Mouse (Mus musculus) hindbrain, postnatal 0 days (tissue): ENCODE results near the gene Kctd2. TPM values are rescaled to one million over a fixed set of nuclear protein-coding genes. Genes with fewer than 3 reads are reported as not detected.

Experiments
- ATAC-seq: fragments of 200-750 bp; cut with Nextera tagmentation; 2 replicates; pipeline ENCODE4 v1.8.0; 2017; ENCODE audit warnings: mild to moderate bottlenecking, moderate TSS enrichment, moderate library complexity
- DNase-seq: peaks from one replicate; pipeline ENCODE4 v3.0.0-alpha.2; 2015; ENCODE audit warnings: low spot score
- H3K27ac ChIP-seq: fragments of 300-500 bp; sonication (generic); 2 replicates; pipeline ENCODE4 v1.5.1; 2014; ENCODE audit warnings: mild to moderate bottlenecking
- H3K27me3 ChIP-seq: fragments of 300-500 bp; sonication (generic); 2 replicates; pipeline ENCODE4 v1.6.1; 2014; ENCODE audit warnings: low read length, mixed read lengths; ENCODE audit not compliant: insufficient read depth
- H3K36me3 ChIP-seq: fragments of 300-500 bp; sonication (generic); 2 replicates; pipeline ENCODE4 v1.6.1; 2014; ENCODE audit warnings: low read length, mixed read lengths; ENCODE audit not compliant: insufficient read depth
- H3K4me1 ChIP-seq: fragments of 300-500 bp; sonication (generic); 2 replicates; pipeline ENCODE4 v1.6.1; 2014; ENCODE audit warnings: antibody characterized with exemption, low read length, mixed read lengths; ENCODE audit not compliant: insufficient read depth
- H3K4me2 ChIP-seq: fragments of 300-500 bp; sonication (generic); 2 replicates; pipeline ENCODE4 v1.6.1; 2014; ENCODE audit warnings: low read depth, mild to moderate bottlenecking, low read length, moderate library complexity, mixed read lengths
- H3K4me3 ChIP-seq: fragments of 300-500 bp; sonication (generic); 2 replicates; pipeline ENCODE4 v1.5.1; 2014; ENCODE audit warnings: low read length
- H3K9ac ChIP-seq: fragments of 300-500 bp; sonication (generic); replicated peaks from 2 replicates; pipeline ENCODE4 v1.6.1; 2014; ENCODE audit warnings: mild to moderate bottlenecking, low read length, moderate library complexity, mixed read lengths
- H3K9me3 ChIP-seq: fragments of 300-500 bp; sonication (generic); 2 replicates; pipeline ENCODE4 v1.6.1; 2016; ENCODE audit warnings: low read length, mixed read lengths
- CTCF ChIP-seq: IDR thresholded peaks from 2 replicates; pipeline ENCODE4 v1.5.1; 2016; ENCODE audit warnings: antibody characterized with exemption, control low read depth, low read depth
- WGBS: fragments of 180-500 bp; shearing (Covaris S2); extraction: QIAGEN DNeasy Blood & Tissue Kit; methylation state at CpG from one replicate; pipeline ENCODE4 v1.1.7; 2014; 5-methylcytosine and 5-hydroxymethylcytosine counted together
- microRNA-seq, 2 experiments: library from miRNA; unstranded; fragments of <30 nt; microRNA quantifications; one replicate each; pipeline ENCODE4; 2016
- polyA plus RNA-seq: library from polyadenylated mRNA; unstranded; fragments of >200 nt; fragmentation: Nextera tagmentation; extraction: Ambion mirVana; gene quantifications from 2 replicates; pipeline ENCODE4 v1.2.1, GENCODE M21; 2015
- total RNA-seq: library from RNA; depleted of rRNA; stranded (reverse); fragments of >200 nt; gene quantifications from 2 replicates; pipeline ENCODE4 v1.2.3, GENCODE M21; 2014; rRNA removed

Gene Kctd2
- total and polyA plus RNA-seq, 2 experiments from 2014 or later = 21.0 to 24.5 TPM

DNA sequence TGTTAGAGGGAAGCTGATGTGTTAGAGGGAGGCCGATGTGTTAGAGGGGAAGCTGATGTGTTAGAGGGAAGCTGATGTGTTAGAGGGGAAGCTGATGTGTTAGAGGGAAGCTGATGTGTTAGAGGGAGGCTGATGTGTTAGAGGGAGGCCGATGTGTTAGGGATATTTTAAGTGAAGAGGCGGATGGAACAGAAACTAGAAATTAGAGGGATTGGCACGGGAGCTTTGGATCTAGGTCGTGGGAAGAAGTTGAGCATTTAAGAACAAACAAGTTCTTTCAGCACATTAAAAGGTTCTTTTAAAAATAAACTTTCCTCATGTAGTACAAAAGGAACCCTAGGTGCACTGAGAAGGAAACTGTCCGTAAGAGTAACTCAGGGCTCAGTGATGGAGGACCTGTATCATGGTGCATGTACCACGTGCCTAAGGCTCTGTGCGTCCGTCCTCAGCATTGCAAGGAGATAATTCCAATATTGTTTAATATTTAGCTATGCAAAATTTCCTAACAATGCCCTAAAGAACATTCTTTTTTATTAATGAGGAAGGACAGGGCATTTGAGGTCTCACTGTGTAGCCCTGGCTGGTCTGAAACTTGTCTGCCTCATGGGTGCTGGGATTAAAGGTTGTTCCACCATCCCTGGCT lies 58.5 kb downstream of the Kctd2 start:
- no peak for TF ChIP-seq CTCF
- ATAC-seq = no peak
- WGBS = 88% methylated on average over 9 of the region's 9 CpGs
- Histone ChIP-seq H3K4me2 (no peak overlapping the region), H3K36me3 (no peaks in the 10 kb centered on the region), H3K27ac (no peak overlapping the region), H3K27me3 (no peaks in the 10 kb centered on the region), H3K9me3 (no peaks in the 10 kb centered on the region), H3K4me1 (peaks cover 4% of the 10 kb centered on the region), H3K9ac (no peak overlapping the region), H3K4me3 (no peak overlapping the region)
- DNase-seq = no peak

Small RNA genes within 50 kb of the gene (microRNA-seq; reads per million reads assigned to microRNA genes)
- 0 to 0.18 reads per million in 2 experiments for gene Mir3968

Other genes with a start within 250 kb of the Kctd2 start
- gene Tmem104, start 232.6 kb upstream of the Kctd2 start, total RNA-seq = 6.4 and 11.1 TPM in 2 replicates
- gene Tmem104, start 232.6 kb upstream of the Kctd2 start, polyA plus RNA-seq = 10.1 and 13.5 TPM in 2 replicates
- gene Nat9, start 232.3 kb upstream of the Kctd2 start, total RNA-seq = 17.3 and 27.8 TPM in 2 replicates
- 17.3 and 22.2 TPM in 2 replicates for gene Nat9, start 232.3 kb upstream of the Kctd2 start, polyA plus RNA-seq
- 6.9 and 7.1 TPM in 2 replicates for gene Grin2c, start 152.9 kb upstream of the Kctd2 start, total RNA-seq
- 1.0 and 1.1 TPM in 2 replicates for gene Grin2c, start 152.9 kb upstream of the Kctd2 start, polyA plus RNA-seq
- gene Fdxr, start 143.1 kb upstream of the Kctd2 start, total RNA-seq = 20.0 and 22.6 TPM in 2 replicates
- 15.0 and 16.4 TPM in 2 replicates for gene Fdxr, start 143.1 kb upstream of the Kctd2 start, polyA plus RNA-seq
- gene Fads6, start 122.5 kb upstream of the Kctd2 start, total RNA-seq = 8.3 and 10.8 TPM in 2 replicates
- 1.8 and 1.9 TPM in 2 replicates for gene Fads6, start 122.5 kb upstream of the Kctd2 start, polyA plus RNA-seq
- 0.36 and 0.99 TPM in 2 replicates for gene Otop2, start 113.0 kb upstream of the Kctd2 start, total RNA-seq
- 0.20 and 0.34 TPM in 2 replicates for gene Otop2, start 113.0 kb upstream of the Kctd2 start, polyA plus RNA-seq
- gene Ush1g, start 98.1 kb upstream of the Kctd2 start, total RNA-seq = 0.37 and 0.47 TPM in 2 replicates
- gene Ush1g, start 98.1 kb upstream of the Kctd2 start, polyA plus RNA-seq = 0.10 and 0.13 TPM in 2 replicates
- gene Otop3, start 85.4 kb upstream of the Kctd2 start, total RNA-seq = 2.2 and 3.6 TPM in 2 replicates
- gene Otop3, start 85.4 kb upstream of the Kctd2 start, polyA plus RNA-seq = 2.7 and 2.8 TPM in 2 replicates
- gene Hid1, start 52.4 kb upstream of the Kctd2 start, total RNA-seq = 78.9 and 87.5 TPM in 2 replicates
- gene Hid1, start 52.4 kb upstream of the Kctd2 start, polyA plus RNA-seq = 55.3 and 58.1 TPM in 2 replicates
- 70.8 and 72.3 TPM in 2 replicates for gene Cdr2l, start 38.2 kb upstream of the Kctd2 start, total RNA-seq
- 17.7 and 18.8 TPM in 2 replicates for gene Cdr2l, start 38.2 kb upstream of the Kctd2 start, polyA plus RNA-seq
- 138 and 204 TPM in 2 replicates for gene Mrpl58, start 16.4 kb upstream of the Kctd2 start, total RNA-seq
- gene Mrpl58, start 16.4 kb upstream of the Kctd2 start, polyA plus RNA-seq = 205 and 210 TPM in 2 replicates
- 203 and 240 TPM in 2 replicates for gene Atp5h, start 166 bp upstream of the Kctd2 start, total RNA-seq
- 1,097 and 1,122 TPM in 2 replicates for gene Atp5h, start 166 bp upstream of the Kctd2 start, polyA plus RNA-seq
- gene Trim80, start 20.4 kb downstream of the Kctd2 start, total RNA-seq = not detected in 2 replicates
- 0.11 TPM in 1 of 2 replicates, not detected in the other for gene Trim80, start 20.4 kb downstream of the Kctd2 start, polyA plus RNA-seq
- gene Slc16a5, start 42.3 kb downstream of the Kctd2 start, total RNA-seq = 0.10 TPM in 1 of 2 replicates, not detected in the other
- 0.30 and 0.66 TPM in 2 replicates for gene Slc16a5, start 42.3 kb downstream of the Kctd2 start, polyA plus RNA-seq
- gene Armc7, start 55.5 kb downstream of the Kctd2 start, total RNA-seq = 9.9 and 11.8 TPM in 2 replicates
- 10.7 and 11.0 TPM in 2 replicates for gene Armc7, start 55.5 kb downstream of the Kctd2 start, polyA plus RNA-seq
- 54.3 and 62.2 TPM in 2 replicates for gene Nt5c, start 71.7 kb downstream of the Kctd2 start, total RNA-seq
- 129 and 130 TPM in 2 replicates for gene Nt5c, start 71.7 kb downstream of the Kctd2 start, polyA plus RNA-seq
- gene Jpt1, start 94.3 kb downstream of the Kctd2 start, total RNA-seq = 640 and 655 TPM in 2 replicates
- 966 and 1,016 TPM in 2 replicates for gene Jpt1, start 94.3 kb downstream of the Kctd2 start, polyA plus RNA-seq
- gene Sumo2, start 116.1 kb downstream of the Kctd2 start, total RNA-seq = 474 and 477 TPM in 2 replicates
- 981 and 1,003 TPM in 2 replicates for gene Sumo2, start 116.1 kb downstream of the Kctd2 start, polyA plus RNA-seq
- 50.2 and 61.9 TPM in 2 replicates for gene Nup85, start 144.3 kb downstream of the Kctd2 start, total RNA-seq
- 80.7 and 81.8 TPM in 2 replicates for gene Nup85, start 144.3 kb downstream of the Kctd2 start, polyA plus RNA-seq
- gene Mrps7, start 183.8 kb downstream of the Kctd2 start, total RNA-seq = 33.6 and 45.9 TPM in 2 replicates
- gene Mrps7, start 183.8 kb downstream of the Kctd2 start, polyA plus RNA-seq = 78.8 and 86.7 TPM in 2 replicates
- gene Gga3, start 183.9 kb downstream of the Kctd2 start, total RNA-seq = 35.3 and 38.2 TPM in 2 replicates
- gene Gga3, start 183.9 kb downstream of the Kctd2 start, polyA plus RNA-seq = 16.1 and 16.9 TPM in 2 replicates
- gene Mif4gd, start 192.8 kb downstream of the Kctd2 start, total RNA-seq = 13.2 and 16.7 TPM in 2 replicates
- 19.2 and 22.7 TPM in 2 replicates for gene Mif4gd, start 192.8 kb downstream of the Kctd2 start, polyA plus RNA-seq
- 29.0 and 29.5 TPM in 2 replicates for gene Slc25a19, start 208.2 kb downstream of the Kctd2 start, total RNA-seq
- 41.2 and 41.8 TPM in 2 replicates for gene Slc25a19, start 208.2 kb downstream of the Kctd2 start, polyA plus RNA-seq